Mouse (Mus musculus) embryonic fibroblast, embryonic 13.5 days (primary cell): ENCODE measurements at regions not wholly inside any gene's neighbourhood (a gene's known extent, or its start where the extent isn't known, plus 50 kb on each side); places are given as distances from the start of the nearest gene placed in this dataset.

Experiments
- CTCF ChIP-seq: IDR thresholded peaks from 2 replicates; pipeline ENCODE4 v1.5.1; 2011; ENCODE audit warnings: mild to moderate bottlenecking, control low read depth, low read length, moderate library complexity, borderline replicate concordance; ENCODE audit not compliant: insufficient read depth
- POLR2A ChIP-seq: IDR thresholded peaks from 2 replicates; pipeline ENCODE4 v1.6.1; 2011; ENCODE audit warnings: low read depth, mild to moderate bottlenecking, control low read depth, low read length, moderate library complexity

DNA sequence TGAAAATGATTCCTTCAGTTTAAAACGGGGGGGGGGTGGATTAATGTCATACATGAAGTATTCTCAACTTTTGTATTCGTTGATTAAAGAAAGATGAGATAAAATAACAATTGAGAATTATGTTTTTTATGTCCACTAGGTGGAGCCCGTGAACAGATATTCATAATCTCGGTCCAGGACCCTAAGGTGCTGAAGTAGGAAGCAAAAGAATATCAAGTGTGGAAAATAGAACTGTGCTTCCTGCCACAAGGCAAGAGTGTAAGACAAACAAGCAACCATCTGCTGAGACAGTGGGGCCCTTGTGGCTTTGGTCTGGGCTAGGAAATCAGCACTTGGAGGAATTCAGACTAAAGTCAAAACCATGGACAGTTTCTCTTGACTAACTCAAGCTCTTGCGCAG is 50.9 kb upstream of the Kap start:
- no peak for TF ChIP-seq CTCF
- no peak for TF ChIP-seq POLR2A
